Mouse (Mus musculus): ENCODE results near the gene Kat7. TPM values are rescaled to one million over a fixed set of nuclear protein-coding genes. Genes with fewer than 3 reads are reported as not detected.

Gene Kat7
- polyA plus RNA-seq, 1 experiment from 2014 or later: 58.3 TPM

GRCm38 (mm10) chr11:95310648-95311424 lies 790 bp upstream of the Kat7 start:
- Histone ChIP-seq H3K4me3 (peak overlapping the region; percentile 88), H3K4me1 (replicated peaks) (peaks cover 20% of the 10 kb centered on the region), H3K27me3 (replicated peaks) (no peaks in the 10 kb centered on the region), H3K9ac (peak overlapping the region; percentile 70), H3K9me3 (replicated peaks) (no peaks in the 10 kb centered on the region), H3K4me2 (peak overlapping the region; percentile 73), H3K36me3 (peaks cover 7% of the 10 kb centered on the region), H3K27ac (ENCODE audit: poor library complexity, severe bottlenecking) (peak overlapping the region; percentile 68)
- WGBS: 5% methylated on average over 17 of the region's 17 CpGs
- ATAC-seq (ENCODE audit: insufficient number of reproducible peaks, low FRiP score): no peak

- under 1% methylated on average over 37 of the region's 37 CpGs for WGBS
- peak; percentile 97 for ATAC-seq (ENCODE audit: insufficient number of reproducible peaks, low FRiP score)
- Histone ChIP-seq H3K9me3 (replicated peaks) (no peaks in the 10 kb centered on the region), H3K27ac (ENCODE audit: poor library complexity, severe bottlenecking) (peak overlapping the region; percentile 95), H3K9ac (peak overlapping the region; percentile 96), H3K36me3 (peaks cover 17% of the 10 kb centered on the region), H3K27me3 (replicated peaks) (no peaks in the 10 kb centered on the region), H3K4me3 (peak overlapping the region; percentile 88), H3K4me1 (replicated peaks) (peaks cover 20% of the 10 kb centered on the region), H3K4me2 (peak overlapping the region; percentile 80)
Measured at GRCm38 (mm10) chr11:95309510-95310006, 488 bp downstream of the Kat7 start.

DNA sequence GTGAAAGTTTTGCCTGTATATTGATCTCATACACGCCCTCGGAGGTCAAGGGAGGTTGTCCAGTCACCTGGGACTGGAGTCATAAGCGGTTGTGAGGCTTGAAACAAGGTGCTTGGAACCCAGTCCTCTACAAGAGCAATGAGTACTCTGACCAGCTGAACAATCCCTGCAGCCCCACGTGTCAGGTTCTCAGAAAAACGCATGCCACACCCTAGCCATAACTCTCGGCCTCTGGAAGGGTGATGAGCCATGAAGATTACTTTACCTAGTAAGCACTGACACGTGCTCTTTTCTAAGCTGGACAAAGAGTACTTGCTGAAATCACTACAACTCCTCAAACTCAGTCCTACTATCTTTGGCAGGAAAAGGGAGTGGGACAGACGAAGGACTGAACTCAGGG lies 2.5 kb downstream of the Kat7 start:
- ATAC-seq (ENCODE audit: insufficient number of reproducible peaks, low FRiP score): no peak
- WGBS: 72% methylated on average over 8 of the region's 8 CpGs
- H3K4me2 ChIP-seq: no peak overlapping the region
- no peaks in the 10 kb centered on the region for H3K27me3 ChIP-seq (replicated peaks)
- no peak overlapping the region for H3K4me3 ChIP-seq
- H3K36me3 ChIP-seq: peaks cover 35% of the 10 kb centered on the region
- peaks cover 25% of the 10 kb centered on the region for H3K4me1 ChIP-seq (replicated peaks)
- H3K9me3 ChIP-seq (replicated peaks): no peaks in the 10 kb centered on the region
- no peak overlapping the region for H3K9ac ChIP-seq
- no peak overlapping the region for H3K27ac ChIP-seq (ENCODE audit: poor library complexity, severe bottlenecking)

DNA sequence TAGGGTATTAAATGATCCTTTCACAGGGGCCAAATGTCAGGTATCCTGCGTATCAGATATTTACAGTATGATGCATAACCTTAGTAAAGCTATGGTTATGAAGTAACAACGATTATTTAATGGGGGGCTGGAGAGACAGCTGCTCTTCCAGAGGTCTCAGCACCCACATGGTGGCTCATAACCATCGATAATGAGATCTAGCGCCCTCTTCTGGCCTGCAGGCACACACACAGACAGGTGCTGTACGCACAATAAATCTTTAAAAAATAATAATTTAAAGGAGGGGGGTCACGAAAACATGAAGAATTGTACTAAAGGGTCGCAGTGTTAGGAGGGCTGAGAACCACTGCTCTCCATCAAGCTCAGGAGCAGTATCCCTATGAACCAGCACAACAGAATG lies 4.4 kb downstream of the Kat7 start:
- H3K4me2 ChIP-seq: no peak overlapping the region
- no peaks in the 10 kb centered on the region for H3K27me3 ChIP-seq (replicated peaks)
- H3K9ac ChIP-seq: no peak overlapping the region
- 90% methylated on average over 7 of the region's 7 CpGs for WGBS
- peaks cover 54% of the 10 kb centered on the region for H3K36me3 ChIP-seq
- H3K4me3 ChIP-seq: no peak overlapping the region
- H3K4me1 ChIP-seq (replicated peaks): peaks cover 17% of the 10 kb centered on the region
- no peaks in the 10 kb centered on the region for H3K9me3 ChIP-seq (replicated peaks)
- ATAC-seq (ENCODE audit: insufficient number of reproducible peaks, low FRiP score): no peak
- H3K27ac ChIP-seq (ENCODE audit: poor library complexity, severe bottlenecking): no peak overlapping the region

GRCm38 (mm10) chr11:95301772-95302171 lies 8.3 kb downstream of the Kat7 start:
- H3K27ac ChIP-seq (ENCODE audit: poor library complexity, severe bottlenecking): no peak overlapping the region
- H3K4me2 ChIP-seq: no peak overlapping the region
- H3K9me3 ChIP-seq (replicated peaks): no peaks in the 10 kb centered on the region
- no peak overlapping the region for H3K4me3 ChIP-seq
- H3K36me3 ChIP-seq: peaks cover 86% of the 10 kb centered on the region
- no peak for ATAC-seq (ENCODE audit: insufficient number of reproducible peaks, low FRiP score)
- no peak overlapping the region for H3K9ac ChIP-seq
- H3K4me1 ChIP-seq (replicated peaks): 0 out of 2 replicates have a peak, but pooled peaks cover 4% of the 10 kb centered on the region
- WGBS: 95% methylated on average over 3 of the region's 3 CpGs
- H3K27me3 ChIP-seq (replicated peaks): no peaks in the 10 kb centered on the region

GRCm38 (mm10) chr11:95299886-95300285 lies 10.2 kb downstream of the Kat7 start:
- Histone ChIP-seq H3K27ac (ENCODE audit: poor library complexity, severe bottlenecking) (no peak overlapping the region), H3K4me2 (no peak overlapping the region), H3K36me3 (peaks cover 84% of the 10 kb centered on the region), H3K4me1 (replicated peaks) (0 out of 2 replicates have a peak, but pooled peaks cover 4% of the 10 kb centered on the region), H3K4me3 (no peak overlapping the region), H3K9ac (no peak overlapping the region), H3K9me3 (replicated peaks) (no peaks in the 10 kb centered on the region), H3K27me3 (replicated peaks) (no peaks in the 10 kb centered on the region)
- no peak for ATAC-seq (ENCODE audit: insufficient number of reproducible peaks, low FRiP score)
- 86% methylated on average over 12 of the region's 12 CpGs for WGBS

GRCm38 (mm10) chr11:95298146-95298545 lies 11.9 kb downstream of the Kat7 start:
- Histone ChIP-seq H3K4me3 (no peak overlapping the region), H3K4me1 (replicated peaks) (no peaks in the 10 kb centered on the region), H3K27me3 (replicated peaks) (no peaks in the 10 kb centered on the region), H3K27ac (ENCODE audit: poor library complexity, severe bottlenecking) (no peak overlapping the region), H3K4me2 (no peak overlapping the region), H3K36me3 (peaks cover 85% of the 10 kb centered on the region), H3K9ac (no peak overlapping the region), H3K9me3 (replicated peaks) (no peaks in the 10 kb centered on the region)
- WGBS: 16% methylated on average over 2 of the region's 2 CpGs
- ATAC-seq (ENCODE audit: insufficient number of reproducible peaks, low FRiP score): no peak

- Histone ChIP-seq H3K4me3 (no peak overlapping the region), H3K9me3 (replicated peaks) (no peaks in the 10 kb centered on the region), H3K4me2 (no peak overlapping the region), H3K4me1 (replicated peaks) (no peaks in the 10 kb centered on the region), H3K36me3 (peaks cover 83% of the 10 kb centered on the region), H3K9ac (no peak overlapping the region), H3K27ac (ENCODE audit: poor library complexity, severe bottlenecking) (no peak overlapping the region), H3K27me3 (replicated peaks) (no peaks in the 10 kb centered on the region)
- ATAC-seq (ENCODE audit: insufficient number of reproducible peaks, low FRiP score): no peak
- WGBS: 94% methylated on average over 13 of the region's 13 CpGs
Measured at GRCm38 (mm10) chr11:95295736-95296135, 14.3 kb downstream of the Kat7 start.

DNA sequence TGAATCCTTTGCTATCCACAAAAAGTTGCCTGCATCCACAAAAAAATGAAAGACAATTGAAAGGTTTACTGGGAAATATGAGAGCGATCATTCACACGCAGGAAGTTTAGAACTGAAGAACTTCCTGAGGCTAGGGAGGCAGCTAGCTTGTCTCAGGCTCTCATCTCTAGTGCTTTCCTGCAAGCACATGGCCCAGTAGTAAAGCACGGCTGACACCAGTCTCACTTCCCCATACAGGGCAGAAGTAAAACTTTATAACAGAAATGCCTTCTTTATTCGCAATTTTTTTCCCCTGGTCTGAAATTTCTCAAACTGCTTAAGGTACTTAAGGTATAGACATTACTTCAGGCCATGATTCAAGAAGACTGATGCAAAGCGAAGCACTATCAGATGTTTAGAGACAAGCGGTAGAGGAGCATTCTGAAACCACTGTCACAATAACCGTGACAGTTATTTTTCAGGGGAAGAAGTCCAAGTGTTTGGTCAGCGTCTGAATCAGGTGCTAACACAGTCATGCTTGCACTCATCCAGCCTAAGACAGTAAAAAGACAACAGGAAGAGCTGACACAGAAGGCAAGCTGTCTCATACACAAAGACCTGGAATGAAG lies 16.9 kb downstream of the Kat7 start:
- Histone ChIP-seq H3K4me3 (no peak overlapping the region), H3K4me1 (replicated peaks) (no peaks in the 10 kb centered on the region), H3K36me3 (peaks cover 84% of the 10 kb centered on the region), H3K27ac (ENCODE audit: poor library complexity, severe bottlenecking) (no peak overlapping the region), H3K9me3 (replicated peaks) (no peaks in the 10 kb centered on the region), H3K9ac (no peak overlapping the region), H3K27me3 (replicated peaks) (no peaks in the 10 kb centered on the region), H3K4me2 (no peak overlapping the region)
- 85% methylated on average over 8 of the region's 8 CpGs for WGBS
- ATAC-seq (ENCODE audit: insufficient number of reproducible peaks, low FRiP score): no peak

DNA sequence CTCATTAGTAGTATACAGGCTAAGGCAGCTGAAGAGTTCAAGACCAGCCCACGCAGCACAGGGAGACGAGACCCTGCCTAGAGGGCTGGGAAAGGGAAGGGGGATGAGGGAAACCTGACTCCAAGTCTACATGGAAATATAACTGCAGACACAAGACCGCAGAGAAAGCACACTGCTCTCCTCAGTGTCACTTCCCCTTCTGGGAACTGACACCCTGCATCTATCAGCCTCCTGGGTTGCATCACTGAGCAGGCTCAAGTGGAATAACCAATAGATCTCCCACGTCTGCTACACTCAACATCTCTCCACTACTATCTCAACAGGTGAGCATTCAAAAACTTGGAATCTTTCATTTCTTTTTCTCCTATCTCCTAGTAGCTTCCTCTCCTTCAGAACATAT lies 18.0 kb downstream of the Kat7 start:
- ATAC-seq (ENCODE audit: insufficient number of reproducible peaks, low FRiP score): no peak
- Histone ChIP-seq H3K36me3 (peaks cover 85% of the 10 kb centered on the region), H3K9ac (no peak overlapping the region), H3K4me1 (replicated peaks) (no peaks in the 10 kb centered on the region), H3K4me2 (no peak overlapping the region), H3K9me3 (replicated peaks) (no peaks in the 10 kb centered on the region), H3K27me3 (replicated peaks) (no peaks in the 10 kb centered on the region), H3K27ac (ENCODE audit: poor library complexity, severe bottlenecking) (no peak overlapping the region), H3K4me3 (no peak overlapping the region)
- 75% methylated on average over 4 of the region's 4 CpGs for WGBS

DNA sequence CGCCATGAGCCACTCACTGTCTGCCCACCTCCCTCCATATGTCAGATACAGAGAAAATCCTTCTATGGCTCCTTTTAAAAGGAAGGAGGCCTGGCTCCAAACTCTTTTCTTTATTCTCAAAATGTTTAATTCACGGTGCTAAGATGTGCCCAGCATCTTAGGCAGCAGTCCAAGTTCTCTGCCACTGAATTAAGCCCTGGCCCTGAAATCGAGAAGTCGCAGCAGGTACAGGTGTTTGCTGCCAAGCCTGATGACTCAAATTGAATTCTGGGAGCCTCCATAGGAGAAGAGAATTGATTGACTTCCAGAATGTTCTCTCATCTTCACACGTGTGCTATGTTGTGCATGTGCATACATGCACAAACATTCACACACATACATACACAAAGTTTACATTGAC lies 27.7 kb downstream of the Kat7 start:
- Histone ChIP-seq H3K4me1 (replicated peaks) (no peaks in the 10 kb centered on the region), H3K4me2 (no peak overlapping the region), H3K9ac (no peak overlapping the region), H3K9me3 (replicated peaks) (no peaks in the 10 kb centered on the region), H3K27me3 (replicated peaks) (no peaks in the 10 kb centered on the region), H3K27ac (ENCODE audit: poor library complexity, severe bottlenecking) (no peak overlapping the region), H3K36me3 (peaks cover 94% of the 10 kb centered on the region), H3K4me3 (no peak overlapping the region)
- WGBS: 97% methylated on average over 5 of the region's 5 CpGs
- no peak for ATAC-seq (ENCODE audit: insufficient number of reproducible peaks, low FRiP score)
